In the genomic region with DNA sequence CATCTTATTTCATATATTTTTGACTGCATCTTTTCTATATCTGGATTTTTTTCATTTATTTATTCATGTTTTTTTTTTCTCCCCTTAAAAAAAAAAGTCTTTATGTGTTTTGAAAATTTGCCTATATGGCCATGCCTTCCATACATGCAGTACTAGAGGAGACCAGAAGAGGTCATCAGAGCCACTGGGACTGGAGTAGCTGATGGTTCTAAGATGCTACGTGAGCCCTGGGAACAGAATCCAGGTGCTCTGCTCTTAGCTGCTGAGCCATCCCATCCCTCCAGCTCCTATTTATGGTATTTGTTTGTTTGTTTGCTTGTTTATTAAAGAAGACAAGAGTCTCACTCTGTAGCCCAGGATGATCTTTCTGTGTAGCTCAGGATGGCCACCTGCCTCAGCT, we compare ENCODE assay signal across 11 mouse cellular contexts. TPM values are rescaled to one million over a fixed set of nuclear protein-coding genes. Genes with fewer than 3 reads are reported as not detected.
DNase-seq lines count a peak whose midpoint lies in the region; ATAC-seq and TF ChIP-seq lines count a peak whose summit lies in the region.
"Had no signal": no experiment of that assay in that cellular context is flagged by ENCODE, and none has a peak within 500 bp of the region (broad histone marks: within the 10 kb centered on the region; RNA-seq: fewer than 3 reads in every experiment).

No protein-coding gene starts in this region.

- no peak overlapping the region for H3K9ac ChIP-seq in forebrain, embryonic 14.5 days (ENCODE audit: low read length)
- H3K9ac ChIP-seq: liver, embryonic 13.5 days had no signal

- H3K9me3 ChIP-seq in forebrain, embryonic 14.5 days (replicated peaks; ENCODE audit: control insufficient read depth, low read length), result no peaks in the 10 kb centered on the region
- H3K9me3 ChIP-seq: liver, embryonic 13.5 days had no signal

- no peak for TF ChIP-seq POLR2A in lung, adult 2 months (IDR thresholded peaks at IDR 0.05; ENCODE audit: borderline replicate concordance, extremely low read depth, low read depth, low read length)

- 45% methylated on average over 1 of the region's 1 CpGs for WGBS in lung, adult 2 months
- 35% methylated on average over 1 of the region's 1 CpGs for WGBS in forebrain, embryonic 14.5 days

- H3K36me3 ChIP-seq in forebrain, embryonic 14.5 days (ENCODE audit: control insufficient read depth, insufficient read depth, low read length), result no peaks in the 10 kb centered on the region
- H3K36me3 ChIP-seq: liver, embryonic 13.5 days had no signal

- no peak overlapping the region for H3K4me3 ChIP-seq in gastrocnemius, adult 2 months
- H3K4me3 ChIP-seq in lung, adult 2 months (replicated peaks; ENCODE audit: extremely low read depth, low read depth, low read length), result no peak overlapping the region
- H3K4me3 ChIP-seq in forebrain, embryonic 14.5 days (ENCODE audit: low read depth, low read length), result no peak overlapping the region
- H3K4me3 ChIP-seq: liver, embryonic 13.5 days had no signal

- H3K4me1 ChIP-seq in lung, adult 2 months (ENCODE audit: control insufficient read depth, insufficient read depth, low read length), result no peaks in the 10 kb centered on the region; the same call in 1 of the 2 replicates
- H3K4me1 ChIP-seq in forebrain, embryonic 14.5 days (ENCODE audit: control insufficient read depth, insufficient read depth, low read length), result no peaks in the 10 kb centered on the region
- H3K4me1 ChIP-seq: liver, embryonic 13.5 days had no signal

- intact Hi-C loops in gastrocnemius, adult 2 months (cut with DNase I), result loop anchor here (5.0 kb wide), 2 partner anchors 51 to 291 kb away; no protein-coding TSS in a partner anchor

- H3K4me2 ChIP-seq in forebrain, embryonic 14.5 days (ENCODE audit: low read length), result no peak overlapping the region
- H3K4me2 ChIP-seq: liver, embryonic 13.5 days had no signal

- H3K27ac ChIP-seq in gastrocnemius, adult 2 months, result no peak overlapping the region
- no peak overlapping the region for H3K27ac ChIP-seq in forebrain, embryonic 14.5 days (ENCODE audit: low read depth, low read length)
- H3K27ac ChIP-seq: liver, embryonic 13.5 days had no signal

- H3K27me3 ChIP-seq in forebrain, embryonic 14.5 days (replicated peaks; ENCODE audit: control insufficient read depth, insufficient read depth, low read length), result no peaks in the 10 kb centered on the region
- H3K27me3 ChIP-seq: liver, embryonic 13.5 days had no signal

- TF ChIP-seq CTCF in gastrocnemius, adult 2 months (IDR thresholded peaks at IDR 0.05), result peak; percentile 69
- TF ChIP-seq CTCF in lung, adult 2 months (IDR thresholded peaks at IDR 0.05; ENCODE audit: insufficient read depth, low read length), result 0 out of 2 replicates have a peak, but pooled peaks have one; percentile 13

- DNase-seq in gastrocnemius, adult 2 months, result no peak
- no peak for DNase-seq in gastrocnemius, postnatal 10 days
- DNase-seq in lung, adult 2 months, result no peak
- no peak for DNase-seq in lung, postnatal 4 days
- peak; percentile 48 for DNase-seq in ES-CJ7 (ENCODE audit: low read depth, low spot score)
- DNase-seq in retina, embryonic 14.5 days (ENCODE audit: low spot score), result peak; percentile 57
- DNase-seq in forebrain, embryonic 14.5 days (ENCODE audit: low spot score), result no peak
- no peak for DNase-seq in testis, postnatal 14 days (ENCODE audit: low spot score)
- DNase-seq: cerebellum, adult 11-12 months; liver, embryonic 13.5 days had no signal

- ATAC-seq in forebrain, embryonic 14.5 days, result no peak
- ATAC-seq: intestine, embryonic 16.5 days had no signal

RNA-seq across cellular contexts. Expression of gene Hrh1, which starts 8.9 kb away (rescaled TPM):
- under 1 TPM; 0.36 to 0.67 TPM for total RNA-seq in gastrocnemius, adult 2 months (2021)
- under 1 TPM; 0.52 to 0.68 TPM for total RNA-seq in gastrocnemius, postnatal 10 days (2021)
- 0.32 and 0.66 TPM in 2 replicates for polyA plus RNA-seq in lung, adult 2 months (2012; rRNA removed)
- polyA plus RNA-seq in forebrain, embryonic 14.5 days (2014; fragmentation: Nextera tagmentation; extraction: Ambion mirVana), result 0.36 and 0.62 TPM in 2 replicates
- polyA plus RNA-seq: liver, embryonic 13.5 days had no signal

Comparison
In these comparisons a context has a peak if more than half of its experiments do, and no peak if none do; other contexts are left out.
1. DNase-seq: peak in ES-CJ7 (single experiment) and retina, embryonic 14.5 days (single experiment); none in gastrocnemius, adult 2 months (single experiment), gastrocnemius, postnatal 10 days (single experiment), lung, adult 2 months (single experiment), lung, postnatal 4 days (0 of 2), forebrain, embryonic 14.5 days (single experiment) and testis, postnatal 14 days (single experiment).